Mouse (Mus musculus) v-Abl transformed pro-B cells (cell line): Measurements from ENCODE around the gene Acbd6.

Experiments used
- in situ Hi-C, 2 experiments: fragments of 400-800 bp; cut with MboI; formaldehyde crosslinking; loops; one replicate each; pipeline ENCODE4 v1.15.1; 2025; ENCODE audit not compliant: unreplicated experiment in 2 of 2

The Acbd6 gene

DNA sequence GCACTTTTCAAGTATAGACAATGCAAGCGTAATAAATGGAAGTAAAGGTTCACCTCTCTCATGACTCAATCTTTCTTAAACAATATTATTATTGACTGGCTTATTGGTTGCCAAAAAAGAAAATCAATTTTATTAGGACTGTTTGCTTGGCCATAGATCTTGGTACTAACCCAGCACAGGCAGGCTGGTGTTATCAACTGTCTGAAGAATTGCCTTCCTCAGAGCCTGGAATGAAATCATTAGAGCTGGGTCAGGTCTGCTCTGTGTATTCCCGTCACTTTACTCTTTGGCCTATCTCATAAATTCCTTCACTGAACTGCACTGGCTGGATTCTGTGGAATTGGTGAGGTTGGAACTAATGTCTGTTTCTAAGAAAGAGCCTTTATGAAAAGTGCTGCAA lies 69.8 kb downstream of the Acbd6 start:
- in situ Hi-C loops, result no loop called here

GRCm38 (mm10) chr1:155636648-155637047 lies 78.7 kb downstream of the Acbd6 start:
- in situ Hi-C loops, result no loop called here

DNA sequence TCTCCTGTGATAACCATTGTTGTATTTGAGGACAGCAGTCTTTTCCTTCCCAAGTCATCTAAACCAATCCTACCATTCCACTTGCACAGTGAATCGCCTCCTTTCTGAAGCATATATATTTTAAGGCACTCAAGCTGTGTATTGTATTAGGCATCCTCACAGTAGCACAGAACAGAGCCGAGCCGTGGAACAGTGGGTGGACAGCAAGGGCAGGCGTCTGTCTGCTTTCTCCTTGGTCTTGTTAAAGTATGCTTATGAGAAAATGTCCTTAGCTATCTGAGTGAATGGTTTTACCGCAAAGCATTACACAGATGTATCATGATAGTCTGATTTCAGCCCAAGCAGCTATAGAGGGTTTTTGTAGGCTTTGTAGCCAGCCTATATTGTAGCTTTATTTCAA lies 87.9 kb downstream of the Acbd6 start:
- in situ Hi-C loops, result no loop called here

GRCm38 (mm10) chr1:155646345-155647307 lies 88.7 kb downstream of the Acbd6 start:
- in situ Hi-C loops, result no loop called here

- in situ Hi-C loops, result no loop called here
Measured at GRCm38 (mm10) chr1:155650121-155650846, 92.4 kb downstream of the Acbd6 start.

DNA sequence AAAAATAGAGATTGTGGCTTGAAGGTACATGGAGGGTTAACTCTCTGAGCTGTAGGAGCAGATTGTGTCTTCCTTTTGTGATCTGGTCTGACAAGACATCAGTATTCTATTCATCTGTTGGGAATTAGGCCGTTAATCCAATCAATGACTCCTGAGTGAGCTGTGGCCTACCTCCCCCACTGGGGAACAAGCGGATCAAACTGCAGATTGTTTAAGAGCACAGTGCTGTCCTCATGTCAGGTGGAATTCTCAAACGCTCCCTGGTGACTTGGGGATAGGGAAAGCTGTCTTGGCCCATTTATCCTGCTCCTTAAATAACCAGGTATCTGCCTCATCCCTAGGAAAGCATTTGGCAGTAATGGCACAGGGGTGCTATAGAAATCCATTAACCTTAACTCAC lies 97.0 kb downstream of the Acbd6 start:
- in situ Hi-C loops, result no loop called here

GRCm38 (mm10) chr1:155656321-155656720 lies 98.4 kb downstream of the Acbd6 start:
- in situ Hi-C loops, result no loop called here

DNA sequence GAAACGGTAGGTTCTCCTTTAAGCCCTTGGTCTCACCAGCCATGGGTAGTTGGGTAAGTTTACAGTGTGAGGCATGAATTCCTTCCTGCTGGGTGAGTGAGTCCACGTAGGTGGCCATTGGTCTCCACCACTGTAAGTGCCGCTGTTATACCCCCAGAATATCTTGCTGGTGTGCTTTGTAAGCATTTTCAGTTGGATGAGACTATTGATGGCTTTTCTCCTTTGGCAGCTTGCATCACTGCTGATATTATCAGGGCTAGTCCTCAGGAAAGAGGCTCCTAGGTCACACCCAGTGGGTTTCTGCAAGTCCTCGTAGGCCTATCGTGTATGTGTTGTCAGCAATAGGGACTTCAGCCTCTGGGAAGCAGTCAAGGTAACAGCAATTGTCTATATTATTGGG lies 106.1 kb downstream of the Acbd6 start:
- in situ Hi-C loops, result no loop called here

GRCm38 (mm10) chr1:155675570-155675969 lies 117.7 kb downstream of the Acbd6 start:
- in situ Hi-C loops, result no loop called here

- in situ Hi-C loops, result no loop called here
Measured at GRCm38 (mm10) chr1:155681116-155681799, 123.3 kb downstream of the Acbd6 start.

GRCm38 (mm10) chr1:155686816-155687215 lies 128.9 kb downstream of the Acbd6 start:
- in situ Hi-C loops, result no loop called here

- in situ Hi-C loops, result no loop called here
Measured at GRCm38 (mm10) chr1:155689141-155689540, 131.2 kb downstream of the Acbd6 start.

GRCm38 (mm10) chr1:155689558-155689957 lies 131.6 kb downstream of the Acbd6 start:
- in situ Hi-C loops, result no loop called here

GRCm38 (mm10) chr1:155692230-155692629 lies 134.3 kb downstream of the Acbd6 start:
- in situ Hi-C loops, result no loop called here

- in situ Hi-C loops, result no loop called here
Measured at GRCm38 (mm10) chr1:155693026-155693425, 135.1 kb downstream of the Acbd6 start.

DNA sequence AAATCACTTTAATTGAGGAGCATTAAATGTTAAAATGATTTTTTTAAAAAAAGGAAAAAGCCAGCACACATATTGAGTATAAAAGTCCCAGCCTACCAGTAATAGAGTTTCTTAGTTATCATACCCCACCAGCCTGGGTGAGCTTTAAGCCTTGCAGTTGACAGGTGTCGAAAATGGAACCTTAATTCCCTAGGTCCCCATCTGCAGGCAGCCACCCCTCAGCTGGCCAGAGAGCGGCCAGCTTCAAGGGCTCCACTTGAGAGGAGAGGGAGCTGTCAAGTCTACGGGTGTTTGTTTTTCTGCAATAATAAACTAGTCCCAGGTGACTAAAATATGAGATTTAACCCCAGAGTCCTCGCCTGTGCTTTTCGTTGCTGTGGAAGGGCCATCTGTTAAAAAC lies 135.5 kb downstream of the Acbd6 start:
- in situ Hi-C loops, result no loop called here

GRCm38 (mm10) chr1:155698373-155699159 lies 140.6 kb downstream of the Acbd6 start:
- in situ Hi-C loops, result no loop called here

GRCm38 (mm10) chr1:155700886-155701285 lies 143.0 kb downstream of the Acbd6 start:
- in situ Hi-C loops, result no loop called here

DNA sequence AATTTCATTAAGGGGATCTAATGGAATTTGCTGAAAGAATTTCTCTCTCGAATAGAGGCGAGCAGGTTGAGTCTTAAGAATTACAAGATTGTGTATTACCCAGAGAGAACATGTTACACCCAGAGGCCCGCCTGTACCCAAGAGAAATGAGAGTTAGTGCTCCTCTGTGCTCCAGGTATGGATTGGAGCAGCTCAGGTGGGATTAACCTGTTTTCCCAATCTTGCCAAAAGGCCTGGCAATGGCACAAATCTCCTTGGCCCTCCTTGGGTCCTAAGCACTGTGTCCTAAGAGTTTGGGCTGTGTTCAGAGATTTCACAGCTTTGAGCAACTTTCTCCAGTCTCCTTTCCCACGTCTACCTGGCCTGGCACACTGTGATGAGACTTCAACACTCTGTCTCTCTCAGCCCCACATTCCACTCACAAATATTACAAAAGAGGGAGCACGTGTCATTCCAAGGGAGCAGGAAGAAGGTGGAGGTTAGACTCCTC lies 145.3 kb downstream of the Acbd6 start:
- in situ Hi-C loops, result no loop called here

GRCm38 (mm10) chr1:155704182-155704581 lies 146.3 kb downstream of the Acbd6 start:
- in situ Hi-C loops, result no loop called here
